Mouse (Mus musculus): ENCODE measurements around the gene Dync1li2.

DNA sequence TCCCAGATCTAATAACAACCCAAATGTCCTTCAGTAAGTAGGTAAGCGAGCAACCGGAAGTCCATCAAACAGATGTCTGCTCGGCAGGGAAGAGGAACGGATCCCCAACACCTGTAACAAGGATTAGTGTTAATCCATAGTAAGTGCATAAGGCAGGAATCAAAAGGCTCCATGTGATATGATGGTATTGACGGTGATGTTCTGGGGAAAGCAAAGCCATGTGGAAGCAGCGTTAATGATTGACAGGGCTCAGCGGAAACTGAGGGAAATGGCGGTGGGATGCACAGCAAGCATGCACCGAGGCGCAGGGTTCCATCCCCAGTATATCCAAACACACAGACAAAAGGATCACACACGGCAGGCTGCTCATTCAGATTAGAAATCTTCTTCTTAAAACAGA is 68.6 kb downstream of the Dync1li2 start:
- TF ChIP-seq MYOD1 (IDR thresholded peaks at IDR 0.05; ENCODE audit: control insufficient read depth in 1 of 3, insufficient read length in 2 of 3, low read depth in 2 of 3) (no peak), USF1 (IDR thresholded peaks at IDR 0.05; ENCODE audit: low read depth) (no peak), POLR2A (IDR thresholded peaks at IDR 0.05; ENCODE audit: insufficient read length, low read depth) (no peak), MAX (IDR thresholded peaks at IDR 0.05; ENCODE audit: low read depth) (no peak), POLR2AphosphoS2 (IDR thresholded peaks at IDR 0.05; ENCODE audit: insufficient read length, low read depth) (no peak), E2F4 (IDR thresholded peaks at IDR 0.05; ENCODE audit: insufficient read depth) (no peak), CEBPB (IDR thresholded peaks at IDR 0.05; ENCODE audit: insufficient read depth, poor library complexity, severe bottlenecking) (no peak), MYOG (IDR thresholded peaks at IDR 0.05; ENCODE audit: control insufficient read depth in 1 of 3, insufficient read depth in 1 of 3, insufficient read length in 2 of 3, low read depth in 2 of 3) (no peak), TCF3 (IDR thresholded peaks at IDR 0.05; ENCODE audit: insufficient read length, low read depth) (no peak), TCF12 (IDR thresholded peaks at IDR 0.05; ENCODE audit: insufficient read depth, poor library complexity, severe bottlenecking) (no peak)

Data from myocyte (in vitro differentiated cells).